8 mouse cellular contexts compared by ENCODE assay signal in the genomic region with DNA sequence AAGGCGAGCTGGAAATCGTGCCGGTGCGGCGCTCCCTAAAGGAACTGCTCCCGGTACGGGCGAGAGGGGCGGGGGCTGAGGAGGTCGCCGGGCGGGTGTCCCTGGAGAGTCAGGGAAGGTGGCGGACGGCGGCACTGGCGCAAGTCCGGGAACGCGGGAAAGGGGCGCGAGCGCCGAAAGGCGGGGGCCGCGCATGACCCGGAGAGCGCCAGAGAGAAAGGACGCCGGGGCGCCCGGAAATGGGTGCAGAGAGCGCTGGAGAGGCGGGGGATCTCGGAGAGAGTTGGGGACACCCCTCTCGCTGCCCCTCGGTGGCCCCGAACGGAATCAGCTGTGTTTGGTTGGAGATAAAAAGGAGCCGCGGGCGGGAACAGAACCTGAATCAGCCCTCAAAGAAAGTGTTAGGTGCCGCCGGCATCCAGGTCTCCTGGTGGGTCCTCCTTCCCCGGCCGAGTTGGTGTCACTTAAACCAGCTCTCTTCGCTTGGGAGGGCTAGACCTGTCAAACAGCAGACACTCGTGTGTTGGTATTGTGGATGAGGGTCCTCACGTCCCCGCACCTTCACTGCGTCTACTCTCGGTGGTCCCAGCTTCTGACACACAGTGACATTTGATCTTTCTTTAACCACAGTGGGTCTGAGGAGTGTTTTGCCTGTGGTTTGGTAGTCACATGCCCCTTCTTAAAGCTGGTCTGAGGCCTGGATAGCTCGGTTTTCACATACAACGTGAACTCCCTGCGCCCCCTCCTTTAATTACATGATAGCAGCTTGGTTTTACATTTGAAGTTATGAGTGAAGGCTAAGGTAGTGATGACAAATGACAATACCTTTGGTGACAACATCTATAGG. TPM values are rescaled to one million over a fixed set of nuclear protein-coding genes. Genes with fewer than 3 reads are reported as not detected.
DNase-seq lines count a peak whose midpoint lies in the region; ATAC-seq and TF ChIP-seq lines count a peak whose summit lies in the region.

No protein-coding gene starts in this region.

- H3K9me3 ChIP-seq in kidney, embryonic 16.5 days (ENCODE audit: low read length): no peaks in the 10 kb centered on the region
- no peaks in the 10 kb centered on the region for H3K9me3 ChIP-seq in MEL (replicated peaks; ENCODE audit: insufficient read depth, low read length)
- no peaks in the 10 kb centered on the region for H3K9me3 ChIP-seq in embryonic facial prominence, embryonic 15.5 days (replicated peaks)
- no peaks in the 10 kb centered on the region for H3K9me3 ChIP-seq in limb, embryonic 11.5 days (ENCODE audit: control insufficient read depth, low read length)
- no peaks in the 10 kb centered on the region for H3K9me3 ChIP-seq in neural tube, embryonic 13.5 days

- H3K4me2 ChIP-seq in kidney, embryonic 16.5 days (replicated peaks; ENCODE audit: low read depth, low read length): peak overlapping the region; percentile 85
- H3K4me2 ChIP-seq in embryonic facial prominence, embryonic 15.5 days (replicated peaks): peak overlapping the region; percentile 63
- peak overlapping the region; percentile 72 for H3K4me2 ChIP-seq in limb, embryonic 11.5 days (ENCODE audit: low read depth, severe bottlenecking)
- peak overlapping the region; percentile 87 for H3K4me2 ChIP-seq in neural tube, embryonic 13.5 days

- peak overlapping the region; percentile 93 for H3K4me3 ChIP-seq in kidney, embryonic 16.5 days (ENCODE audit: low read length)
- peak overlapping the region; percentile 81 to 88 for H3K4me3 ChIP-seq in MEL (ENCODE audit: control insufficient read depth in 1 of 2, insufficient read depth in 1 of 2, low read depth in 2 of 2, low read length in 2 of 2)
- H3K4me3 ChIP-seq in embryonic facial prominence, embryonic 15.5 days (replicated peaks): peak overlapping the region; percentile 92
- H3K4me3 ChIP-seq in limb, embryonic 11.5 days (ENCODE audit: low read depth, low read length): peak overlapping the region; percentile 82
- peak overlapping the region; percentile 93 for H3K4me3 ChIP-seq in neural tube, embryonic 13.5 days

- under 1% methylated on average over 53 of the region's 55 CpGs for WGBS in kidney, embryonic 16.5 days
- 1% methylated on average over 55 of the region's 55 CpGs for WGBS in embryonic facial prominence, embryonic 15.5 days
- 1% methylated on average over 50 of the region's 55 CpGs for WGBS in limb, embryonic 11.5 days
- WGBS in neural tube, embryonic 13.5 days: 1% methylated on average over 54 of the region's 55 CpGs

- no peak; a peak in 1 of 4 replicates for TF ChIP-seq POLR2A in MEL (IDR thresholded peaks at IDR 0.05; ENCODE audit: control insufficient read depth in 1 of 2, insufficient read depth in 1 of 2, low read depth in 1 of 2, low read length in 2 of 2, poor library complexity in 1 of 2)

- 0 out of 4 replicates have a peak, but pooled peaks of 1 of the 2 experiments have one; percentile 3 for TF ChIP-seq EP300 in MEL (IDR thresholded peaks at IDR 0.05; ENCODE audit: low read depth in 1 of 2, low read length in 2 of 2)

- ATAC-seq in kidney, embryonic 16.5 days (ENCODE audit: low FRiP score, low TSS enrichment): peak; percentile 79
- peak; percentile 54; the same call in 1 of the 2 replicates for ATAC-seq in embryonic facial prominence, embryonic 15.5 days (ENCODE audit: insufficient number of reproducible peaks, low FRiP score, low TSS enrichment, low read depth)
- peak; percentile 62; the same call in 1 of the 2 replicates for ATAC-seq in limb, embryonic 11.5 days (ENCODE audit: insufficient number of reproducible peaks, low FRiP score, low TSS enrichment, low read depth)
- ATAC-seq in neural tube, embryonic 13.5 days (ENCODE audit: low read depth): peak; percentile 71

- H3K27me3 ChIP-seq in kidney, embryonic 16.5 days (ENCODE audit: insufficient read depth, low read length): no peaks in the 10 kb centered on the region
- no peaks in the 10 kb centered on the region for H3K27me3 ChIP-seq in MEL (ENCODE audit: control insufficient read depth in 1 of 2, insufficient read depth in 2 of 2, low read length in 2 of 2)
- H3K27me3 ChIP-seq in embryonic facial prominence, embryonic 15.5 days: no peaks in the 10 kb centered on the region
- H3K27me3 ChIP-seq in limb, embryonic 11.5 days (ENCODE audit: control insufficient read depth, insufficient read depth, low read length): no peaks in the 10 kb centered on the region
- no peaks in the 10 kb centered on the region for H3K27me3 ChIP-seq in neural tube, embryonic 13.5 days

- TF ChIP-seq CTCF in MEL (IDR thresholded peaks at IDR 0.05 in 2 of 3, conservative IDR thresholded peaks at IDR 0.05 in 1 of 3; ENCODE audit: control insufficient read depth in 1 of 3, insufficient read depth in 1 of 3, low read depth in 2 of 3, low read length in 3 of 3, poor library complexity in 1 of 3, severe bottlenecking in 1 of 3): no peak; a peak in 1 of 6 replicates

- peak overlapping the region; percentile 86 for H3K27ac ChIP-seq in kidney, embryonic 16.5 days (ENCODE audit: low read length)
- peak overlapping the region; percentile 73 for H3K27ac ChIP-seq in MEL (ENCODE audit: control insufficient read depth, low read depth, low read length)
- peak overlapping the region; percentile 87 for H3K27ac ChIP-seq in embryonic facial prominence, embryonic 15.5 days (replicated peaks)
- H3K27ac ChIP-seq in limb, embryonic 11.5 days (replicated peaks; ENCODE audit: low read depth, low read length): 0 out of 2 replicates have a peak overlapping the region, but pooled peaks have one; percentile 32
- peak overlapping the region; percentile 93 for H3K27ac ChIP-seq in neural tube, embryonic 13.5 days (replicated peaks)

- peaks cover 28% of the 10 kb centered on the region for H3K4me1 ChIP-seq in kidney, embryonic 16.5 days (ENCODE audit: insufficient read depth, low read length)
- H3K4me1 ChIP-seq in MEL (ENCODE audit: control insufficient read depth in 1 of 2, insufficient read depth in 2 of 2, low read length in 2 of 2): peaks cover 10 to 18% of the 10 kb centered on the region in 2 experiments
- H3K4me1 ChIP-seq in embryonic facial prominence, embryonic 15.5 days: peaks cover 15% of the 10 kb centered on the region
- H3K4me1 ChIP-seq in limb, embryonic 11.5 days (ENCODE audit: control insufficient read depth, insufficient read depth, low read length): 0 out of 2 replicates have a peak, but pooled peaks cover 4% of the 10 kb centered on the region
- peaks cover 17% of the 10 kb centered on the region for H3K4me1 ChIP-seq in neural tube, embryonic 13.5 days (replicated peaks)

- no peak for TF ChIP-seq RAD21 in MEL (IDR thresholded peaks at IDR 0.05; ENCODE audit: low read depth, low read length)

- H3K9ac ChIP-seq in kidney, embryonic 16.5 days (replicated peaks; ENCODE audit: low read length): peak overlapping the region; percentile 99
- H3K9ac ChIP-seq in MEL (ENCODE audit: control insufficient read depth, low read depth, low read length, poor library complexity, severe bottlenecking): peak overlapping the region; percentile 92
- H3K9ac ChIP-seq in embryonic facial prominence, embryonic 15.5 days: peak overlapping the region; percentile 97
- H3K9ac ChIP-seq in limb, embryonic 11.5 days (ENCODE audit: low read length): peak overlapping the region; percentile 87
- peak overlapping the region; percentile 95 for H3K9ac ChIP-seq in neural tube, embryonic 13.5 days

- H3K79me2 ChIP-seq in MEL (ENCODE audit: control insufficient read depth, insufficient read depth, low read length, poor library complexity): peaks cover 16% of the 10 kb centered on the region

- peaks cover 10% of the 10 kb centered on the region; the same call in 1 of the 2 replicates for H3K36me3 ChIP-seq in kidney, embryonic 16.5 days (ENCODE audit: insufficient read depth, low read length)
- H3K36me3 ChIP-seq in MEL (ENCODE audit: control insufficient read depth in 1 of 2, insufficient read depth in 2 of 2, low read length in 2 of 2): peaks cover 5 to 22% of the 10 kb centered on the region in 2 experiments; a peak in 3 of 4 replicates
- H3K36me3 ChIP-seq in embryonic facial prominence, embryonic 15.5 days: peaks cover 16% of the 10 kb centered on the region
- H3K36me3 ChIP-seq in limb, embryonic 11.5 days (ENCODE audit: control insufficient read depth, insufficient read depth, low read length): peaks cover 5% of the 10 kb centered on the region; the same call in 1 of the 2 replicates
- H3K36me3 ChIP-seq in neural tube, embryonic 13.5 days: peaks cover 25% of the 10 kb centered on the region

- no peak for DNase-seq in kidney, adult 9 months
- DNase-seq in MEL (ENCODE audit: low read depth, low spot score): peak; percentile 79
- peak; percentile 58 for DNase-seq in limb, embryonic 11.5 days (ENCODE audit: low spot score)
- no peak for DNase-seq in adrenal gland, postnatal 10 days
- no peak for DNase-seq in cerebellum, postnatal 4 days (ENCODE audit: low spot score in 2 of 2)

RNA-seq across cellular contexts. Expression of gene Ncbp3, which starts 0.7 kb away (rescaled TPM):
- 11.1 and 12.7 TPM in 2 replicates for polyA plus RNA-seq in kidney, embryonic 16.5 days (2015; fragmentation: Nextera tagmentation; extraction: Ambion mirVana)
- total RNA-seq in MEL (2012; rRNA removed): 9.3 and 9.6 TPM in 2 replicates
- 1 to 10 TPM in 1 of 2 experiments, not detected in 1; 8.4 TPM for polyA plus RNA-seq in MEL (2012; ENCODE audit: insufficient read depth in 1 of 2, insufficient read length in 2 of 2, low read depth in 1 of 2, low replicate concordance in 2 of 2, missing spikeins in 1 of 2)
- polyA plus RNA-seq in embryonic facial prominence, embryonic 15.5 days (2015; fragmentation: Nextera tagmentation; extraction: Ambion mirVana): 10.9 and 11.6 TPM in 2 replicates
- 13.8 and 14.4 TPM in 2 replicates for polyA plus RNA-seq in limb, embryonic 11.5 days (2014; fragmentation: Nextera tagmentation; extraction: Ambion mirVana)
- 11.6 and 14.1 TPM in 2 replicates for polyA plus RNA-seq in neural tube, embryonic 13.5 days (2015; fragmentation: Nextera tagmentation; extraction: Ambion mirVana)
- 10 to 100 TPM in 1 of 2 experiments, 1 to 10 TPM in 1; 9.1 to 11.7 TPM for total RNA-seq in adrenal gland, postnatal 10 days (2021)

RNA-seq across cellular contexts. Expression of gene Camkk1, which starts 29.4 kb away (rescaled TPM):
- polyA plus RNA-seq in kidney, embryonic 16.5 days (2015; fragmentation: Nextera tagmentation; extraction: Ambion mirVana): 7.4 and 7.7 TPM in 2 replicates
- total RNA-seq in MEL (2012; rRNA removed): 5.3 and 5.8 TPM in 2 replicates
- 1 to 10 TPM in 1 of 2 experiments, not detected in 1; 6.6 TPM for polyA plus RNA-seq in MEL (2012; ENCODE audit: insufficient read depth in 1 of 2, insufficient read length in 2 of 2, low read depth in 1 of 2, low replicate concordance in 2 of 2, missing spikeins in 1 of 2)
- polyA plus RNA-seq in embryonic facial prominence, embryonic 15.5 days (2015; fragmentation: Nextera tagmentation; extraction: Ambion mirVana): 11.4 and 12.0 TPM in 2 replicates
- polyA plus RNA-seq in limb, embryonic 11.5 days (2014; fragmentation: Nextera tagmentation; extraction: Ambion mirVana): 2.7 and 3.0 TPM in 2 replicates
- polyA plus RNA-seq in neural tube, embryonic 13.5 days (2015; fragmentation: Nextera tagmentation; extraction: Ambion mirVana): 18.7 and 20.9 TPM in 2 replicates
- total RNA-seq in adrenal gland, postnatal 10 days (2021): 1 to 10 TPM; 1.3 to 1.9 TPM

RNA-seq across cellular contexts. Expression of gene Itgae, which starts 42.1 kb away (rescaled TPM):
- 0.24 and 0.44 TPM in 2 replicates for polyA plus RNA-seq in kidney, embryonic 16.5 days (2015; fragmentation: Nextera tagmentation; extraction: Ambion mirVana)
- 0.04 and 0.16 TPM in 2 replicates for total RNA-seq in MEL (2012; rRNA removed)
- under 1 TPM in 1 of 2 experiments, not detected in 1; 0.22 TPM for polyA plus RNA-seq in MEL (2012; ENCODE audit: insufficient read depth in 1 of 2, insufficient read length in 2 of 2, low read depth in 1 of 2, low replicate concordance in 2 of 2, missing spikeins in 1 of 2)
- 0.28 and 0.40 TPM in 2 replicates for polyA plus RNA-seq in embryonic facial prominence, embryonic 15.5 days (2015; fragmentation: Nextera tagmentation; extraction: Ambion mirVana)
- polyA plus RNA-seq in limb, embryonic 11.5 days (2014; fragmentation: Nextera tagmentation; extraction: Ambion mirVana): 0.51 and 0.54 TPM in 2 replicates
- polyA plus RNA-seq in neural tube, embryonic 13.5 days (2015; fragmentation: Nextera tagmentation; extraction: Ambion mirVana): 0.14 and 0.17 TPM in 2 replicates
- total RNA-seq in adrenal gland, postnatal 10 days (2021): under 1 TPM; 0.82 to 0.90 TPM

RNA-seq across cellular contexts. Expression of gene P2rx1, which starts 49.4 kb away (rescaled TPM):
- polyA plus RNA-seq in kidney, embryonic 16.5 days (2015; fragmentation: Nextera tagmentation; extraction: Ambion mirVana): 1.7 and 3.1 TPM in 2 replicates
- total RNA-seq in MEL (2012; rRNA removed): 3.0 and 3.1 TPM in 2 replicates
- polyA plus RNA-seq in MEL (2012; ENCODE audit: insufficient read depth in 1 of 2, insufficient read length in 2 of 2, low read depth in 1 of 2, low replicate concordance in 2 of 2, missing spikeins in 1 of 2): 1 to 10 TPM in 1 of 2 experiments, not detected in 1; 8.1 TPM
- polyA plus RNA-seq in embryonic facial prominence, embryonic 15.5 days (2015; fragmentation: Nextera tagmentation; extraction: Ambion mirVana): 2.6 and 2.8 TPM in 2 replicates
- 1.3 and 2.0 TPM in 2 replicates for polyA plus RNA-seq in limb, embryonic 11.5 days (2014; fragmentation: Nextera tagmentation; extraction: Ambion mirVana)
- polyA plus RNA-seq in neural tube, embryonic 13.5 days (2015; fragmentation: Nextera tagmentation; extraction: Ambion mirVana): 0.38 and 0.96 TPM in 2 replicates
- 1 to 10 TPM; 1.3 TPM for total RNA-seq in adrenal gland, postnatal 10 days (2021)

Comparison
In these comparisons a context has a peak if more than half of its experiments do, and no peak if none do; other contexts are left out.
1. H3K27ac ChIP-seq: peak in every context shown above with its lines; median percentile 93 in neural tube, embryonic 13.5 days; 87 in embryonic facial prominence, embryonic 15.5 days; 86 in kidney, embryonic 16.5 days; 73 in MEL; 32 in limb, embryonic 11.5 days.
2. DNase-seq: peak in MEL (single experiment) and limb, embryonic 11.5 days (single experiment); none in kidney, adult 9 months (single experiment), adrenal gland, postnatal 10 days (single experiment) and cerebellum, postnatal 4 days (0 of 2).
3. Peak in every context shown above with its lines, with median percentiles within 50 percentile points of each other: ATAC-seq, H3K4me2 ChIP-seq, H3K4me3 ChIP-seq and H3K9ac ChIP-seq.